Mouse (Mus musculus) heart, embryonic 16.5 days (tissue): ENCODE data around the gene Gstt1. TPM values are rescaled to one million over a fixed set of nuclear protein-coding genes. Genes with fewer than 3 reads are reported as not detected.
"Not testable (repeated sequence)": the region's sequence is repeated elsewhere in the genome, so short reads cannot be mapped to it uniquely, and the experiment has no call there.

Source experiments
- ATAC-seq: fragments of 200-750 bp; cut with Nextera tagmentation; replicated peaks from 2 replicates; pipeline ENCODE4 v1.8.0; 2017; ENCODE audit warnings: moderate number of reproducible peaks; ENCODE audit not compliant: insufficient read depth, low FRiP score; ENCODE audit errors: extremely low read depth
- H3K27ac ChIP-seq: fragments of 300-500 bp; sonication (generic); 2 replicates; pipeline ENCODE4 v1.5.1; 2014; ENCODE audit warnings: mild to moderate bottlenecking, low read length, control low read depth, moderate library complexity
- H3K27me3 ChIP-seq: fragments of 300-500 bp; sonication (generic); 2 replicates; pipeline ENCODE4 v1.6.1; 2014; ENCODE audit warnings: low read length, mixed read lengths; ENCODE audit not compliant: control insufficient read depth, insufficient read depth
- H3K36me3 ChIP-seq: fragments of 300-500 bp; sonication (generic); 2 replicates; pipeline ENCODE4 v1.6.1; 2014; ENCODE audit not compliant: control insufficient read depth, insufficient read depth
- H3K4me1 ChIP-seq: fragments of 300-500 bp; sonication (generic); 2 replicates; pipeline ENCODE4 v1.6.1; 2014; ENCODE audit warnings: low read length, mixed read lengths; ENCODE audit not compliant: control insufficient read depth, insufficient read depth
- H3K4me2 ChIP-seq: fragments of 300-500 bp; sonication (generic); 2 replicates; pipeline ENCODE4 v1.6.1; 2014; ENCODE audit warnings: low read depth, mild to moderate bottlenecking, control low read depth, low read length
- H3K4me3 ChIP-seq: fragments of 300-500 bp; sonication (generic); 2 replicates; pipeline ENCODE4 v1.5.1; 2014; ENCODE audit warnings: mild to moderate bottlenecking, control low read depth, low read length
- H3K9ac ChIP-seq: fragments of 300-500 bp; sonication (generic); 2 replicates; pipeline ENCODE4 v1.6.1; 2014; ENCODE audit warnings: low read length, control low read depth
- H3K9me3 ChIP-seq: fragments of 300-500 bp; sonication (generic); replicated peaks from 2 replicates; pipeline ENCODE4 v1.6.1; 2016; ENCODE audit warnings: low read length; ENCODE audit not compliant: control insufficient read depth
- WGBS: fragments of 180-500 bp; shearing (Covaris S2); extraction: QIAGEN DNeasy Blood & Tissue Kit; methylation state at CpG from one replicate; pipeline ENCODE4 v1.1.7; 2014; 5-methylcytosine and 5-hydroxymethylcytosine counted together
- polyA plus RNA-seq: library from polyadenylated mRNA; unstranded; fragments of >200 nt; fragmentation: Nextera tagmentation; extraction: Ambion mirVana; gene quantifications from 2 replicates; pipeline ENCODE4 v1.2.1, GENCODE M21; 2015

Gstt1 gene
- polyA plus RNA-seq, 1 experiment from 2014 or later: 9.0 TPM

DNA sequence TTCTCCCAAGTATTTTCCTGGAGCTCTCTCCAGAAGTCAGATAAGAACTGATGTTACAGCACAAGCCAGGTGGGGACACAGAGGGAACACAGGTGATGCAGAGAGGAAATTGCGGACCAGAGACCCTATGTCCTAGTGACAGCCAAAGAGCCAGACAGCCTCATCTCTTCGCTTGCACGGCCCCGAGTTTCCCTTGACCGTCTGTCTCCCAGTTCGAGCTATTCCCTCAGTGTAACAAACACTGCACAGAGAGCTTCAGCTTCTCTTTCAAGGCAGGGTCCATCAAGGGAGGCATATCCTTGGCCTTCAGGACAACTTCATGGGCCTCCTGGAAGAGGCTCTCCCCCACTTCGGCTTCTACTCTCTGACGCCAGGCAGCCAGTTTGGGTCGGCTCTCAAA, 23.8 kb downstream of the Gstt1 start:
- Histone ChIP-seq H3K4me1 (peaks cover 5% of the 10 kb centered on the region; the same call in 1 of the 2 replicates), H3K4me3 (no peak overlapping the region), H3K36me3 (no peaks in the 10 kb centered on the region), H3K4me2 (no peak overlapping the region), H3K9ac (no peak overlapping the region), H3K27me3 (no peaks in the 10 kb centered on the region; the same call in 1 of the 2 replicates), H3K27ac (no peak overlapping the region), H3K9me3 (no peaks in the 10 kb centered on the region; the same call in 1 of the 2 replicates)
- 81% methylated on average over 9 of the region's 9 CpGs for WGBS
- no peak for ATAC-seq

GRCm38 (mm10) chr10:75774102-75774501, 24.3 kb downstream of the Gstt1 start:
- H3K9me3 ChIP-seq: no peaks in the 10 kb centered on the region; the same call in 1 of the 2 replicates
- H3K27ac ChIP-seq: no peak overlapping the region
- no peaks in the 10 kb centered on the region; the same call in 1 of the 2 replicates for H3K27me3 ChIP-seq
- 88% methylated on average over 5 of the region's 5 CpGs for WGBS
- ATAC-seq: no peak
- peaks cover 5% of the 10 kb centered on the region; the same call in 1 of the 2 replicates for H3K4me1 ChIP-seq
- H3K4me2 ChIP-seq: no peak overlapping the region
- H3K9ac ChIP-seq: no peak overlapping the region
- H3K4me3 ChIP-seq: no peak overlapping the region
- H3K36me3 ChIP-seq: no peaks in the 10 kb centered on the region

DNA sequence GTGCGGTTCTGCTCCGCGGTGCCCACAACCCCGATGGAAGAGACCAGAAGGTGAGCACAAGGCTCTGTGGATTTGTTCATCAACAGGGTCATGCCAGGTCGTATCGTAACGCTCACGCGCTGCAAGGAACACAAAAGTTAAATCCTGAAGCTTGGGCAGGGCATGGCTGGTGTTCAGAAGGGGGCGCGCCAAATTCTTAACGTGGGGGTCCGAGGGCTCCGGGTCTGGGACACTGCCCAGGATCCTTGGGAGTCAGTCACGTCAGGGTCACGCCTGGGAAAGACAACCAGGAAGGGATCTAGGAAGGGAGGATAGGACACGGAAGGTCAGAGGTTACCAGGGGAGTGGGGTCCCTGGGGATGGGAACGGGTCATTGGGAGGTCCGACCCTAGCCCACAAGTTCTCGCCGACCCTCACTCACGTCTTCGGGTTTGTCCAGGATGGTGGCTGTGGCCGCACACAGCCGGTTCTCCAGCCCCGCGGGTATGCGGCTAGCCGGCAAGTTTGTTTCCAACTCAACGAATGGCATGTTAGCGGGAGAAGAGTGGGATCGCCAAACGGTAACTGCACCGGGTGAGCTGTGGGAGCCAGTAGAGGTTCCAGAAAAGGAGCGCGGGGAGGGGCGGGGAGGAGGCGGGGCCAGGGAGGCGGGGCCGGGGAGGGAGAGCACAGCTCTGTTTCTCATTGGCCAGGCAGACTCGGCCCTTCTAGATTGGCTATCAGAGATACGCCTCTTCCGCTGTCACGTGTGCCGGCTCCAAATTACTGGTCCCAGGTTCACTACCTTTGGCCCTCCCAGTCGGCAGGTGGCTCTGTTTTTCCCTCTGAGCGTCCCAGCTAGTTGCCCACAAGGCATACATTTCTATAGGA, 25.4 kb downstream of the Gstt1 start, which contains the start of gene Ddt:
TSS of gene Ddt (minus strand) at position 620 of the 870 bp plus-strand sequence.
- H3K27ac ChIP-seq: peak within 1 kb of the TSS; percentile 37; the same call in 1 of the 2 replicates

DNA sequence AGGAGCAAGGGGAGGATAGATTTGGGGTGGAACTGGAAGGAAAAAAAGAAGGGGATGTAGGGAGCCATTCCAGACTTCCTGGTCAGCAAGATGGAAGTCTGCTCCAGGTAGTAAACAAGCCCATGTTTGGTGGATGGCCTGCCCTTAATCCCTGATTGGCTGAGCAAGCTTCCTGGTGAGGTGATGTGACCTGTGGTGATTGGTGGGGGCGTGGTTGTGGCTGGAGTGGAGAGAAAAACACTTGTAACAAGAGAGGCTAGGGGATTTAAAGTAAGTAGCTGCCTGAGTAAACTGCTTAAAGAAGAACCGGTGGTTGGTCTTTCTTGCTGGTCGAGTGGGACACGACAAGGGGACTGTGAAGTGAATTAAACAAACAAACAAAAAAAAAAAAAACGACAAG, 30.6 kb downstream of the Gstt1 start:
- H3K27ac ChIP-seq, H3K4me1 ChIP-seq, H3K9ac ChIP-seq, ATAC-seq, H3K4me3 ChIP-seq, H3K9me3 ChIP-seq, H3K36me3 ChIP-seq, H3K27me3 ChIP-seq, H3K4me2 ChIP-seq: not testable (repeated sequence)
- WGBS: 25% methylated on average over 5 of the region's 5 CpGs

More for the DNA sequence above, 25.4 kb downstream of the Gstt1 start, which contains the start of gene Ddt:
- H3K4me2 ChIP-seq: peak within 1 kb of the TSS; percentile 99
- peak within 1 kb of the TSS; percentile 82 for H3K9ac ChIP-seq
- under 1% methylated on average over 47 of the region's 47 CpGs for WGBS
- peak; percentile 93 for ATAC-seq
- H3K4me1 ChIP-seq: peaks cover 5% of the 10 kb centered on the region; the same call in 1 of the 2 replicates
- H3K4me3 ChIP-seq: peak within 1 kb of the TSS; percentile 84
- no peaks in the 10 kb centered on the region for H3K27me3 ChIP-seq
- H3K36me3 ChIP-seq: no peaks in the 10 kb centered on the region
- no peaks in the 10 kb centered on the region for H3K9me3 ChIP-seq

DNA sequence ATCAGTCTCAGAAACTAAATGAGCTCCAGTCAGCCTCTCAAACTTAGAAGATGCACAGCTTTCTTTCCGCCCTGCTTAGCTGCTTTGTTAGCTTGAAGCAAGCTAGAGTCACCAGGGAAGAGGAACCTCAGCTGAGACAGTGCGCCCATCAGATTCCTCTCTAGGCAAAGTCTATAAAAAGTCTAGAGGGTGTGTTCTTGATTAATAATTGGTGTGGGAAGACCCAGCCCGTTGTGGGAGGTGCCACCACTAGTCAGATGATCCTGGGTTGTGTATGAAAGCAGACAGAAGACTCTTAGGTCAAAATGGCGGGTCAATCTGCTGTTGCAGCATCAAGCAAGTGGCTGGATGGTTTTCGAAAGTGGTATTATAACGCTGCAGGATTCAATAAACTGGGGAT, 31.5 kb downstream of the Gstt1 start:
- no peak for ATAC-seq
- Histone ChIP-seq H3K4me3 (no peak overlapping the region), H3K9me3 (no peaks in the 10 kb centered on the region), H3K27me3 (0 out of 2 replicates have a peak, but pooled peaks cover 3% of the 10 kb centered on the region), H3K4me2 (no peak overlapping the region), H3K27ac (no peak overlapping the region), H3K36me3 (no peaks in the 10 kb centered on the region), H3K9ac (no peak overlapping the region), H3K4me1 (peaks cover 2% of the 10 kb centered on the region; the same call in 1 of the 2 replicates)
- WGBS: 82% methylated on average over 6 of the region's 6 CpGs

DNA sequence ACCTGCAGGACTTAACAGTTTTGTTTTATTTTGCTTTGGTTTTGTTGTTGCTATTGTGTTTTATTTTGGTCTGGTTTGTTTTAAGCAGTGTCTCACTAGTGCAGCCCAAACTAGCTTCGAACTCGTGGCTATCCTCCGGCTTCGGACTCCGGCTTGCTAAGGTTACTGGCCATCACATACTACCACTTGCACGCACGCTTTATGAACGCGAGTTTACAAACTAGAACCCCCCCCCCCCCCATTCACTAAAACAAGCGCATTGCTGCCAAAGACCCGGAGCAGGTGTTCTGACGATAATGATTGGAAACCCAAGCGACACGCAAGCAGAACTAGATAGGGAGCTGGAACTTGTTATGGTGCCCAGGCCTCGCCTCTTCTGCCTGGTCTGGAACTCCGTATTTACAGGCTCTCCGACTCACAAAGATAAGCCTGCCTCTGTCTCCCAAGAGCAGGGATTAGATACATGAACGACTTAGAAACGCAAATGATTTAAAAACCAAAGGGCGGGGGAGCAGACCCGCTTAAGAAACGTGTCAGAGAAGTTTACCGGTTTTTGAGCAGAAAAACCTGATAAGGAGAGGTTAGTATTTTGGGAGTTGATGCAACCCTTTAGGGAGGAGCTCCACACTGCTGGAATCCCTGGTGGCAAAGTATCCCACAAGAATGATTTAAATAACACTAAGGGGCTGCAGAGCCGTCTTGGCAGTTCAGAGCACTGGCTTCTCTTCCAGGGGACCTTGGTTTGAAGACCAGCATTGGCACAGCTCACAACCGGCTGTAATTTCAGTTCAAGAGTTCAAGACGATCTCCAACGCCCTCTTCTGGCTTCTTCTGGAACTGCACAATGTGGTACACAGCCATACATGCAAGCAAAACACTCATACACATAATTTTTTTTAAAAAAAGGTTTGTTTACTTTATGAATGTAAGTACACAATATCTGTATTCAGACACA, 33.6 kb downstream of the Gstt1 start:
- H3K4me3 ChIP-seq: peak overlapping the region; percentile 84
- ATAC-seq: peak; percentile 14; the same call in 1 of the 2 replicates
- peak overlapping the region; percentile 72 for H3K4me2 ChIP-seq
- peaks cover 2% of the 10 kb centered on the region; the same call in 1 of the 2 replicates for H3K4me1 ChIP-seq
- WGBS: under 1% methylated on average over 27 of the region's 27 CpGs
- H3K9ac ChIP-seq: peak overlapping the region; percentile 79
- peaks cover 5% of the 10 kb centered on the region; the same call in 1 of the 2 replicates for H3K36me3 ChIP-seq
- H3K9me3 ChIP-seq: no peaks in the 10 kb centered on the region
- H3K27ac ChIP-seq: peak overlapping the region; percentile 41
- 0 out of 2 replicates have a peak, but pooled peaks cover 3% of the 10 kb centered on the region for H3K27me3 ChIP-seq

DNA sequence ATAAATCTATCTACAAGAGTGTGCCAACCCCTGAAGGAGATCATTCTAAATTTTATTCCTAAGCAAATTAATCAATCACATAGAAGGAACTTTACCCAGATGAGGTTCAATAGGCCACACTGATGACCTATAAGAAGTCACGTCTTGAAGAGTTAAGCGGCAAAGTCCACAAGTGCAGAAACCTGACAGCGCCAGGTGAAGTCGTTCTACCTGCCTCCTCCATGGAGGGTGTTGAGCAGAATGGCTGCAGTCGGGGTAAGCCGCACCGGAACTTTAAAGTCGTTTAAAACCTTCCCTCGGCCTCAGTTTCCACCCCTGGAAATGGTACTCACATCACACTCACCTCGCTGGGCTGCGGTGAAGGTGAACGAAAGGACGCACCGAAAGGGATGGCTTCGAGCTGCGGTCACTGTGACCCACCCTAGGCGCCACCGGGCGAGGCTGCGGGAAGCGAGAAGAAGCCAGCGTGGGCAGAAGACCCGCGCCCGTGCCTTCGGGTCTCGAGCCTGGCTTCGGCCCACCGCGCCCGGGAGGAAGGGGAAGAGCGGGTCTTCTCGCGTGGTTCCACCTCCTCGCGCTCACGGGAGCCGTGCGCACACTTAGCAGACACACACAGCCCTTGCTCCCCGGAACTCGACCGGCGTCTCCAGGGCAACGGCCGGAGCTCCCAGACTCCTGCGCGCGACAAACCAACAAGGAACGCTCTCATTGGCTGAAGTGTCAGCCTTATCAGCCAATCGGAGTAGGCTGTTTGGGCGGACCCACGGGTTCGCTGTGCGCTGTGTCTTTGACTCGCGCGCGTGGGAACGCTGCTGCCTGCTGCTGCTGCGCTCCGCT, 34.5 kb downstream of the Gstt1 start, which contains the start of gene Cabin1:
TSS of gene Cabin1 (minus strand) at position 660 of the 837 bp plus-strand sequence.
- peak within 1 kb of the TSS; percentile 93 for H3K4me2 ChIP-seq
- 0 out of 2 replicates have a peak, but pooled peaks cover 3% of the 10 kb centered on the region for H3K27me3 ChIP-seq
- H3K4me3 ChIP-seq: peak within 1 kb of the TSS; percentile 84
- no peaks in the 10 kb centered on the region for H3K9me3 ChIP-seq
- H3K36me3 ChIP-seq: peaks cover 5% of the 10 kb centered on the region; the same call in 1 of the 2 replicates
- H3K27ac ChIP-seq: peak within 1 kb of the TSS; percentile 58
- under 1% methylated on average over 61 of the region's 61 CpGs for WGBS
- ATAC-seq: peak; percentile 98
- H3K9ac ChIP-seq: peak within 1 kb of the TSS; percentile 79
- H3K4me1 ChIP-seq: peaks cover 2% of the 10 kb centered on the region; the same call in 1 of the 2 replicates

DNA sequence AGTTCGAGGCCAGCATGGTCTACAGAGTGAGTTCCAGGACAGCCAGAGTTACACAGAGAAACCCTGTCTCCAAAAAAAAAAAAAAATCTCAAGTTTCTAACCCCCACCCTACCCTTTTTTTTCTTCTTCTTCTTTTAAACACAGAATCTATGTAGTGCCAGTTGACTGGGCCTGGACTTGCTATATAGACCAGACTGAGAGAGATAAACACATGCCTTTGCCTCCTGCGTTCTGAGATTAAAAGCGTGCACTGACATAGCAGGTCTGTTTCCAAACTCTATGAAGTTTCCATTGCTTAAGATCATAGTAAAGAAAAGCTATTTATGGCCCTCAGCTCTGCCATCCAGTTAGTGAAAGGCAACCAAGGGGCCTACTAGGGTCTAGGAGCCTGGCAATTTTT, 36.0 kb downstream of the Gstt1 start:
- Histone ChIP-seq H3K9ac (no peak overlapping the region), H3K9me3 (no peaks in the 10 kb centered on the region; the same call in 1 of the 2 replicates), H3K27me3 (0 out of 2 replicates have a peak, but pooled peaks cover 3% of the 10 kb centered on the region), H3K4me3 (no peak overlapping the region), H3K4me1 (peaks cover 2% of the 10 kb centered on the region; the same call in 1 of the 2 replicates), H3K36me3 (peaks cover 9% of the 10 kb centered on the region), H3K27ac (no peak overlapping the region), H3K4me2 (no peak overlapping the region)
- 76% methylated on average over 3 of the region's 3 CpGs for WGBS
- no peak for ATAC-seq
